ENCODE assay signal across 21 mouse cellular contexts in the genomic region with DNA sequence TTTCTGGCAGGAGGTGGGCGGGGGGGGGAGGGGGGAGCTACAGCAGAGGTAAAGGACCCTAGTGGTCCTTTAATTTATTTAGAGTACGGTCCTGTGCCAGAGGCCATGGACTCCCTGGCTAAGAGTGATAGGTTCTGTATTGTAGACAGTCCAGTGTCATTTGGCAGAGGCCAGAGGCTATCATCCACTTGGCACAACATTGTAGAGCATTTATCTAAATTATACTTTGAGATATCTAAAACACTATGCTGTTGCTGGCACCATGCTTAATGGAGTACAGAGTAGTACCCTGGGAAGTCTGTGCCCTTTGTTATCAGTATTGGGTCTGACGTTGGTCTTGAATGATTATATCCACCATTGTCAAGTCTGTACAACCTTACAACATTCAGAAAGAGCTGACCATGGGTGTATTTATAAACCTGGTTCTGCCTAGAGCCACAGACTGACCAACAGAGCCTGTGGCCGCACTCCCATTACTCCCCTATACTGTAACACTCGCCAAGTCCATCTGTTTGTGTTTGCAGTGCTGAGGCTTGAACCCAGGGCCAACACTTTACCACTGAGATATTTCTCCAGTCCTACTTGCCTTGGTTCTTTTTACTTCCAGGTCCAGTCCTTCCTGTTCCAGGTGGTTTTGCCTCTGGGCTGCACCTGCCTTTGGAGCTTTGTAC.
DNase-seq lines count a peak whose midpoint lies in the region; ATAC-seq lines count a peak whose summit lies in the region.
"Had no signal": no experiment of that assay in that cellular context is flagged by ENCODE, and none has a peak within 500 bp of the region (broad histone marks: within the 10 kb centered on the region; RNA-seq: fewer than 3 reads in every experiment).

No protein-coding gene starts in this region.

- H3K9me3 ChIP-seq in hindbrain, embryonic 15.5 days: no peaks in the 10 kb centered on the region
- H3K9me3 ChIP-seq in hindbrain, embryonic 12.5 days (replicated peaks): no peaks in the 10 kb centered on the region
- no peaks in the 10 kb centered on the region for H3K9me3 ChIP-seq in midbrain, embryonic 11.5 days (ENCODE audit: control insufficient read depth, low read length)
- no peaks in the 10 kb centered on the region for H3K9me3 ChIP-seq in midbrain, embryonic 15.5 days
- H3K9me3 ChIP-seq: forebrain, embryonic 10.5 days; heart, embryonic 13.5 days; hindbrain, embryonic 13.5 days had no signal

- 0 out of 2 replicates have a peak, but pooled peaks cover 7% of the 10 kb centered on the region for H3K36me3 ChIP-seq in hindbrain, embryonic 15.5 days
- H3K36me3 ChIP-seq in hindbrain, embryonic 12.5 days: no peaks in the 10 kb centered on the region
- no peaks in the 10 kb centered on the region for H3K36me3 ChIP-seq in midbrain, embryonic 11.5 days (ENCODE audit: control insufficient read depth, insufficient read depth, low read length)
- no peaks in the 10 kb centered on the region for H3K36me3 ChIP-seq in midbrain, embryonic 15.5 days (replicated peaks)

- H3K27me3 ChIP-seq in hindbrain, embryonic 15.5 days: no peaks in the 10 kb centered on the region
- H3K27me3 ChIP-seq in hindbrain, embryonic 12.5 days: no peaks in the 10 kb centered on the region
- H3K27me3 ChIP-seq in midbrain, embryonic 11.5 days (ENCODE audit: control insufficient read depth, insufficient read depth, low read length): no peaks in the 10 kb centered on the region
- no peaks in the 10 kb centered on the region for H3K27me3 ChIP-seq in midbrain, embryonic 15.5 days (replicated peaks)
- H3K27me3 ChIP-seq: heart, embryonic 13.5 days; hindbrain, embryonic 13.5 days had no signal

- no peak overlapping the region for H3K27ac ChIP-seq in hindbrain, embryonic 15.5 days (replicated peaks)
- H3K27ac ChIP-seq in hindbrain, embryonic 12.5 days: no peak overlapping the region
- no peak overlapping the region for H3K27ac ChIP-seq in midbrain, embryonic 11.5 days (ENCODE audit: low read depth, low read length)
- no peak overlapping the region for H3K27ac ChIP-seq in midbrain, embryonic 15.5 days
- H3K27ac ChIP-seq: forebrain, embryonic 10.5 days; heart, embryonic 13.5 days had no signal

- H3K9ac ChIP-seq in hindbrain, embryonic 15.5 days: no peak overlapping the region
- H3K9ac ChIP-seq in hindbrain, embryonic 12.5 days: no peak overlapping the region
- H3K9ac ChIP-seq in midbrain, embryonic 11.5 days (ENCODE audit: low read length): no peak overlapping the region
- no peak overlapping the region for H3K9ac ChIP-seq in midbrain, embryonic 15.5 days
- H3K9ac ChIP-seq: heart, embryonic 13.5 days; hindbrain, embryonic 13.5 days had no signal

- no peak overlapping the region for H3K4me3 ChIP-seq in hindbrain, embryonic 15.5 days
- H3K4me3 ChIP-seq in hindbrain, embryonic 12.5 days: no peak overlapping the region
- no peak overlapping the region for H3K4me3 ChIP-seq in midbrain, embryonic 11.5 days (ENCODE audit: low read depth, low read length)
- H3K4me3 ChIP-seq in midbrain, embryonic 15.5 days: no peak overlapping the region
- H3K4me3 ChIP-seq: forebrain, embryonic 10.5 days; heart, embryonic 13.5 days; hindbrain, embryonic 13.5 days had no signal

- 80% methylated on average over 5 of the region's 5 CpGs for WGBS in hindbrain, embryonic 15.5 days
- WGBS in hindbrain, embryonic 12.5 days: 76% methylated on average over 5 of the region's 5 CpGs
- 85% methylated on average over 5 of the region's 5 CpGs for WGBS in midbrain, embryonic 11.5 days
- WGBS in midbrain, embryonic 15.5 days: 78% methylated on average over 5 of the region's 5 CpGs

- H3K4me2 ChIP-seq in hindbrain, embryonic 15.5 days: no peak overlapping the region
- H3K4me2 ChIP-seq in hindbrain, embryonic 12.5 days (replicated peaks): no peak overlapping the region
- H3K4me2 ChIP-seq in midbrain, embryonic 11.5 days: no peak overlapping the region
- H3K4me2 ChIP-seq in midbrain, embryonic 15.5 days: no peak overlapping the region
- H3K4me2 ChIP-seq: heart, embryonic 13.5 days; hindbrain, embryonic 13.5 days had no signal

- DNase-seq in midbrain, embryonic 11.5 days (ENCODE audit: low spot score, missing footprints): peak; percentile 84
- no peak for DNase-seq in lung, postnatal 14 days
- DNase-seq: adrenal gland, adult 8-10 months; adrenal gland, postnatal 25 days; cerebellum, adult 11-12 months; cerebellum, adult 8-10 months; cerebellum, postnatal 36 days; gastrocnemius, postnatal 25 days; heart, adult 18-20 months had no signal

- H3K4me1 ChIP-seq in hindbrain, embryonic 15.5 days (replicated peaks): peaks cover 7% of the 10 kb centered on the region; the same call in 1 of the 2 replicates
- no peaks in the 10 kb centered on the region; the same call in 1 of the 2 replicates for H3K4me1 ChIP-seq in hindbrain, embryonic 12.5 days
- no peaks in the 10 kb centered on the region for H3K4me1 ChIP-seq in midbrain, embryonic 11.5 days (ENCODE audit: control insufficient read depth, insufficient read depth, low read length)
- H3K4me1 ChIP-seq in midbrain, embryonic 15.5 days: no peaks in the 10 kb centered on the region

- ATAC-seq in hindbrain, embryonic 15.5 days (ENCODE audit: low FRiP score, low read depth): peak; percentile 61; the same call in 1 of the 2 replicates
- no peak for ATAC-seq in hindbrain, embryonic 12.5 days (ENCODE audit: low FRiP score)
- ATAC-seq in midbrain, embryonic 11.5 days (ENCODE audit: low FRiP score): no peak
- no peak for ATAC-seq in midbrain, embryonic 15.5 days (replicated peaks)
- ATAC-seq in common myeloid progenitor, adult 5-6 weeks (replicated peaks; ENCODE audit: low read depth, poor library complexity, severe bottlenecking): 0 out of 2 replicates have a peak, but pooled peaks have one; percentile 15
- ATAC-seq in megakaryocyte progenitor cell, adult 5-6 weeks (replicated peaks; ENCODE audit: poor library complexity): peak; percentile 66
- ATAC-seq: activated CD4-positive, CD25-positive, alpha-beta regulatory T cell, adult 4 months; CD4-positive, CD25-positive, alpha-beta regulatory T cell, adult 4 months; forebrain, embryonic 14.5 days; inflammation-experienced regulatory T-cells, adult 6 months had no signal

Comparison
In these comparisons a context has a peak if more than half of its experiments do, and no peak if none do; other contexts are left out.
1. ATAC-seq: peak in hindbrain, embryonic 15.5 days (single experiment), common myeloid progenitor, adult 5-6 weeks (single experiment) and megakaryocyte progenitor cell, adult 5-6 weeks (single experiment); none in hindbrain, embryonic 12.5 days (single experiment), midbrain, embryonic 11.5 days (single experiment) and midbrain, embryonic 15.5 days (single experiment).